Mouse (Mus musculus) megakaryocyte, adult 5-6 weeks (primary cell): ENCODE results near the gene Myo1a. TPM values are rescaled to one million over a fixed set of nuclear protein-coding genes. Genes with fewer than 3 reads are reported as not detected.
"Not testable (repeated sequence)": the region's sequence is repeated elsewhere in the genome, so short reads cannot be mapped to it uniquely, and the experiment has no call there.

Source experiments
- ATAC-seq: 2 replicates; pipeline ENCODE4 v1.8.0; 2016; ENCODE audit warnings: mild to moderate bottlenecking, inconsistent platforms; ENCODE audit not compliant: poor library complexity, severe bottlenecking
- total RNA-seq, 2 experiments: library from RNA; stranded (forward) in 1 of 2; stranded (reverse) in 1 of 2; fragments of 153-499, 151-499 nt in 1 of 2; fragments of 221-1000, 200-1000 nt in 1 of 2; gene quantifications; 2 replicates each; pipeline versions ENCODE4 v1.2.3 to v1.2.4; 2015 to 2017

The Myo1a gene
- total RNA-seq, 2 experiments from 2014 or later: 0.16 TPM; not detected in 1

GRCm38 (mm10) chr10:127755770-127756468 is 50.9 kb downstream of the Myo1a start:
- no peak for ATAC-seq

- ATAC-seq: no peak
Measured at GRCm38 (mm10) chr10:127759181-127760110, 54.5 kb downstream of the Myo1a start, which contains the start of the genes Rdh1 and Rdh16f1. Gene Rdh1 (plus strand): TSS chr10:127759721. Gene Rdh16f1 (plus strand): TSS chr10:127759787.

GRCm38 (mm10) chr10:127762926-127763325 is 58.0 kb downstream of the Myo1a start:
- ATAC-seq: not testable (repeated sequence)

DNA sequence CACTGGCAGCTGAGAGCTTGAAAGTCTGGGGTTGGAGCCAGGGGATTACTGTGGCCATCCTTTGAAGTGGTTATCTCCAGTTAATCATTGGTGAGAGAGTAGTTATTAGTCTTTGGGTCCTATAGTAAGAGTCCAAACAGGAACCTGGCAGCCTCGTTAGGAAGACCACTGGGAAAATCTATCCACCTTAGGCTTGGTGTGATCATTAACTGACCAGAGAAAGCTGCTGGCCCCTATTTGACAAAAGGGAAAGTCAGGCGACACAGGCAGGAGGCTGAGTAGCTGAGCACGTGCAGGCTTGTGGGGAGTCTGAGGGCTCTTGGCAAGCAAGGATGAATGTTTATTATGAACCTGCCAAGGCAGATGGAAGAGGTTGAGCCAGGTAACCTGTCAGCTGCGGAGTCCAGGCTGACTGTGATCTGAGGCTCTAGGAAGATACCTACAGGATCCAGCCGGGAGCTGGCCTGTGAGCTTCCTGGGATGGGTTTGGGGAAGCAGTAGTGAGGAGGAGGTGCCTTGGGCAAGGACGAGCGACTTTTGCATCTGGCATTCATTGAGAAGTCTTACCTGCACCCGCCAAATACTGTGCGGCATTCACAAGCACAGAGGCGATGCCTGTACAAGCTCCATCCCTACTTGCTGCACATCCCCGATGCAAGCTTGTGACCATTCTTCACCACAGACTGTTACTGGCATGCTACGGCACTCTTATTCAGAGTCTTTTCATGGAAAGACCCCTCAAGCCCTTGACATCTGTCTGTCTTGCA is 59.1 kb downstream of the Myo1a start:
- ATAC-seq: no peak

- ATAC-seq: no peak
Measured at GRCm38 (mm10) chr10:127766564-127766963, 61.6 kb downstream of the Myo1a start.

Other genes starting within 250 kb of the Myo1a start
- gene Stac3, start 203.5 kb upstream of the Myo1a start, total RNA-seq (2015): 1.2 TPM in 1 of 2 replicates, not detected in the other
- 0.40 TPM in 1 of 2 replicates, not detected in the other for gene Stac3, start 203.5 kb upstream of the Myo1a start, total RNA-seq (2017)
- gene Ndufa4l2, start 190.2 kb upstream of the Myo1a start, total RNA-seq (2015): not detected in 2 replicates
- gene Ndufa4l2, start 190.2 kb upstream of the Myo1a start, total RNA-seq (2017): not detected in 2 replicates
- gene Shmt2, start 182.7 kb upstream of the Myo1a start, total RNA-seq (2015): 31.3 and 31.9 TPM in 2 replicates
- gene Shmt2, start 182.7 kb upstream of the Myo1a start, total RNA-seq (2017): 27.8 and 33.1 TPM in 2 replicates
- not detected in 2 replicates for gene Nxph4, start 170.6 kb upstream of the Myo1a start, total RNA-seq (2015)
- gene Nxph4, start 170.6 kb upstream of the Myo1a start, total RNA-seq (2017): not detected in 2 replicates
- gene Lrp1, start 84.0 kb upstream of the Myo1a start, total RNA-seq (2015): 85.5 and 104 TPM in 2 replicates
- gene Lrp1, start 84.0 kb upstream of the Myo1a start, total RNA-seq (2017): 62.4 and 72.2 TPM in 2 replicates
- 82.5 and 89.6 TPM in 2 replicates for gene Stat6, start 62.2 kb upstream of the Myo1a start, total RNA-seq (2015)
- 120 and 128 TPM in 2 replicates for gene Stat6, start 62.2 kb upstream of the Myo1a start, total RNA-seq (2017)
- gene Nemp1, start 38.3 kb upstream of the Myo1a start, total RNA-seq (2015): 15.2 and 18.4 TPM in 2 replicates
- 17.0 and 17.5 TPM in 2 replicates for gene Nemp1, start 38.3 kb upstream of the Myo1a start, total RNA-seq (2017)
- 2.0 and 2.6 TPM in 2 replicates for gene Nab2, start 36.6 kb upstream of the Myo1a start, total RNA-seq (2015)
- gene Nab2, start 36.6 kb upstream of the Myo1a start, total RNA-seq (2017): 2.3 and 2.4 TPM in 2 replicates
- gene Tac2, start 19.3 kb downstream of the Myo1a start, total RNA-seq (2015): 1.1 and 1.8 TPM in 2 replicates
- 0.37 and 0.51 TPM in 2 replicates for gene Tac2, start 19.3 kb downstream of the Myo1a start, total RNA-seq (2017)
- 3.3 and 5.1 TPM in 2 replicates for gene Zbtb39, start 34.4 kb downstream of the Myo1a start, total RNA-seq (2015)
- 3.2 and 4.3 TPM in 2 replicates for gene Zbtb39, start 34.4 kb downstream of the Myo1a start, total RNA-seq (2017)
- not detected in 2 replicates for gene Gpr182, start 46.6 kb downstream of the Myo1a start, total RNA-seq (2015)
- gene Gpr182, start 46.6 kb downstream of the Myo1a start, total RNA-seq (2017): 0.11 TPM in 1 of 2 replicates, not detected in the other
- gene Rdh1, start 54.6 kb downstream of the Myo1a start, total RNA-seq (2015): not detected in 2 replicates
- not detected in 2 replicates for gene Rdh1, start 54.6 kb downstream of the Myo1a start, total RNA-seq (2017)
- not detected in 2 replicates for gene Rdh16f1, start 54.6 kb downstream of the Myo1a start, total RNA-seq (2015)
- gene Rdh16f1, start 54.6 kb downstream of the Myo1a start, total RNA-seq (2017): not detected in 2 replicates
- not detected in 2 replicates for gene Rdh9, start 71.2 kb downstream of the Myo1a start, total RNA-seq (2015)
- not detected in 2 replicates for gene Rdh9, start 71.2 kb downstream of the Myo1a start, total RNA-seq (2017)
- not detected in 2 replicates for gene Rdh16, start 96.0 kb downstream of the Myo1a start, total RNA-seq (2015)
- not detected in 2 replicates for gene Rdh16, start 96.0 kb downstream of the Myo1a start, total RNA-seq (2017)
- gene Rdh19, start 144.8 kb downstream of the Myo1a start, total RNA-seq (2015): not detected in 2 replicates
- not detected in 2 replicates for gene Rdh19, start 144.8 kb downstream of the Myo1a start, total RNA-seq (2017)
- not detected in 2 replicates for gene Rdh16f2, start 161.3 kb downstream of the Myo1a start, total RNA-seq (2015)
- not detected in 2 replicates for gene Rdh16f2, start 161.3 kb downstream of the Myo1a start, total RNA-seq (2017)
- not detected in 2 replicates for gene Rdh7, start 183.6 kb downstream of the Myo1a start, total RNA-seq (2015)
- gene Rdh7, start 183.6 kb downstream of the Myo1a start, total RNA-seq (2017): not detected in 2 replicates
- gene Sdr9c7, start 193.3 kb downstream of the Myo1a start, total RNA-seq (2015): not detected in 2 replicates
- not detected in 2 replicates for gene Sdr9c7, start 193.3 kb downstream of the Myo1a start, total RNA-seq (2017)